Mouse (Mus musculus) embryo, embryonic 10.5 days (tissue): ENCODE results near the gene Laptm4a.
"Not testable (repeated sequence)": the region's sequence is repeated elsewhere in the genome, so short reads cannot be mapped to it uniquely, and the experiment has no call there.

Experiments used
- DNase-seq: peaks from one replicate; pipeline ENCODE4 v3.0.0-alpha.2; 2015; ENCODE audit warnings: low spot score

The Laptm4a gene

DNA sequence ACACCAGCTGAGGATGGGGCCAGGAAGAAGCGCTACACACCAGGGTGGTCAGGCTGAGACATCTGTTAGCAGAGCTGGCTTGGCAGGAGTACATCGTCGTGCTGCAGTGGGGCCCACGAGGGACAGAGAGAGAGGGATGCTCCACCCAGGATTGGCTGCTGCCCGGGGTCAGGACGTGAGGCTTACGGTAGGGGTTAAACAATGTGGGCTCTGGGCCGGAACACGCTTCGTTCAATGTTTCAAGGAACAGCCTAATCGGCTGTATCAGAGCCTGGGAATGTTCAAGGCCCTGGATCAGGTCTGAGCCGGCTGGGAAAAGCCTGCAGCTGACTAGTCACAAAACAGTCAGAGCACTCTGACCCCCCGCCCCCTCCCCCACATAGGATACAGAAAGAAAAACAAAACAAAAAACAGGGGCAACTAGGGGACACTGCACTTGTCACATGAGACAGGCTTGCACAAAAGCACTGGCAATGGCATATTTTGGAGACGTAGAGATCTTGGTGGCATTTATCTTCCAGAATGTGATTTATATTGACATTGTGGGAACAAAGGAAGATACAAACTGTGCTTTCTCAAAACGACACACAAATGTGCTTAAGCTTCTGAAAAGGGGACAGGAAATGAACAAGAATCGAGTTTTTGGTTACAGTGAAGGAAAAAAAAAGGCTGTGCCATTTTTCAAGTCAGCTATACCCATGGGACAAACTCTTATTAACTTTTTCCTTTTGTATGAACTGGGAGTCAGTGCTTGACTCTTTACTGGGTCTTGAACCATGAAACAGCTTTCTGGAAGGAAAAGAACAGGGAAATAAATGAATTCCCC is 8.4 kb upstream of the Laptm4a start:
- DNase-seq, result peak; percentile 91

DNA sequence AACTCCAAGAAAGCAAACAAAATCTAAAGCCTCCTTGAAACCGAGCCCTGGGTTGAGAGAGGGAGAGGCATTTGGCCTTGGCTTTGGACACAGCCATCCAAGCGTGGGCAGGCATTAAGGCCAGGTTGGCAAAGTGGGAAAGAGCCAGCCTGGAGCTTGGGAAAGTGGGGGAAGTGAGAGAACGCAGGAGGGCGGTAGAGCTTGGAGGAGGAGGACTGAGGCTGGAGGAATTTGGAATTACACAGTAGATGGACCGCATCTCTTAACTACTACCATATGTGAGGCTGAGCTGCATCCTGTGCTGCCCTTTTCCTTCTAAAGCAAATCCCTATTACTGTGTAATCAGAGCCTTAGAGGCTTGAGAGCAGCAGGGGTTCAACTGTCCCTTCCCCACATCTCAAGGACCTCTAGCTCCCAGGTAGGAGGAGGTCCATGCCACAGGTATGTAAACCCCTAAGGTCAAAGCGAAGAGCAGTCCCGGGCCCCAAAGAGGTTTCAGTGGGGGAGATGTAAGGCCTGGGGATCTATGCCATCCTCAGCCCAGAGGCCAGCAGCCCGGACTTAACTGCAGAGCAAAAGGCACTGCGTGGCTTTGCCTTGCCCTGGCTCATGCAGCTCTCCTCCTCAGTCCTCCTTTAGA is 7.6 kb upstream of the Laptm4a start:
- peak; percentile 79 for DNase-seq

DNA sequence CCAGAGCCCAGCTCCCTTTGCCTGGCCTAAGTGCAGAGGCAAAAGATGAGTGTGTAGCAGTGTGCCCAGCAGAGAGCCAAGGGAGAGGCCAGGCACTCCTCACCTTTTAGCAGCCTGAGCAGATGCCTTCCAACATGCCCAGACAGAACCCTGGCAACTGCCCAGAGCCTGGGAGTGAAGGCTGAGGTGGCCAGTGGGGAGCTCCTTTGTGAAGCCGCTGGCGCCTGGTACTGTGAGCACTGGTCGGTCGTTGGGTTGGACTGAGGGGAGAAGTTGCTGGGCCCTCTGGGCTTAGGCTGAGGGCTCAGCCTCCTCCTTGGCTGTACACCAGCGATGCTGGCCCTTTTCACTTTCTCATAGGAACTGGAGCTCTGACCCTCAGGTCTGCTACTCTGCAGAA is 5.1 kb upstream of the Laptm4a start:
- DNase-seq, result no peak

DNA sequence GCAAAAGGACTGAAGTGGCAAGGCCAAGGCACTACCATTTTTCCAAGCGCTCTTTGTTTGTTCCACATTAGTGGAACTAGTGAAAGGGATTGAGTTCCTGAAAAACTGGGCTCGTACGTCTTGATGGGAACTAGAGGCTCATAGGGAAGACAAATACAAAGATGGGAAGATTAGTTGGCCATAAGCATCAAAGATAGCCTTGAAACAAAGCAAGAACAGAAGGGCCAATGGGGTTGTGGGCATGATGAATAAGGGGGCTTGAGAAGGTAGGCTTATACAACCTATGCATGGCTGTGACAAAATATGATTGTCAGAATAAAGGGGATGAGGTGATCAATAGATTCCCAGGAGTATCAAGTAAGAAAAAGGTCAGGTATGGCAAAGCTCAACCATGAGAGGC is 2.2 kb upstream of the Laptm4a start:
- no peak for DNase-seq

DNA sequence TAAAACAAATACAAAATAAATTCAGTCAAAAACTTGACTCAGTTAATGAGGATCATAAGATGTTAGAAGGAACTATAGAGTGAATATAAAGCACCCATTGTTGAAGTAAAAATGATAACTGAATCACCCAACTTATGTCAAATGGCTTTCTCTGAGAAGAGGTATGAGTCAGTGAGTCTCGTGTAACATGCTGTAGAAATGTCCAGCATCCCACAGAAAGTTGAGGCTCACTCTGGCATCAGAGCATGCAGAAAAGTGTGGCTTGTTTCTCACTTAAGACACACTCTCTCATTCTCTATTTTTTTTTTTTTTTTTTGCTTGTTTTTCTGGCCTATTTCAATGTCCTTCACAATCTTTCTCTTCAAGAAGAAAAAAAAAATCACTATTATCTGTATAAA is 469 bp upstream of the Laptm4a start:
- DNase-seq, result no peak

DNA sequence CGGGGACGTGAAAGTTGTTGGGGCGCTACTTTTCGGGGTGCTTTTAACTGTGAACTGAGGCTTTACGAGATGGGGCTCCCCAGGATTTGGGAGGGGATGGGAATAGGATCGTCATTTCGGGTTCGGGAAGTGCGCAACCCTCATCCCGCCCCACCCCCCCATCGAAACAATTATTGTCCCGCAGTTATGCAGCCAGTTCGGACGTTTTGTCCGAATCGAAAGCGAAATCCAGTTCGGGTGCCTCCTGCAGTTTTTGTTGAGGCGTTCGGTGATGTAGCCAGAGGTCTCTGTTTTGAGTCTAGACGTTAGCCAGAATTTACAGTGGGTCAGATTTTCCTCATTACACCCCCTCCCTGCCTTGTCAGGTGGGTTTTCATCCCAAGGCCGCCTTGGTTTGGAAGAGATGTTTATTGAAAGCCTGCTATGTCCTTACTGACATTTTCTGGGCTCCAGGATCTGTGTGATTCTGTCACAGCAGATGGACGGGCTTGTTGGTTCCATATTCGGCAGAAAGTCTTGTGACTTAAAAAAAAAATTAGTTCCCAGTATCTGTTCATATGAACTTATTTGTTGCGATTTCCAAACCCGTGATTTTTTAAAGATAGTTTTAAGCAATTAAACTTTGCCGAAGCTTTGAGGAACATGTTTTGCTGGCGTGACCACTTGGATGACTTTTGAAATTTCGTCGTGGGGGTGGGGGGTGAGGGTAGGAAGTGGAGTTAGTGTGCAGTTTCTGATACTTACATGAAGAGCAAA is 1.1 kb downstream of the Laptm4a start:
- DNase-seq, result no peak

DNA sequence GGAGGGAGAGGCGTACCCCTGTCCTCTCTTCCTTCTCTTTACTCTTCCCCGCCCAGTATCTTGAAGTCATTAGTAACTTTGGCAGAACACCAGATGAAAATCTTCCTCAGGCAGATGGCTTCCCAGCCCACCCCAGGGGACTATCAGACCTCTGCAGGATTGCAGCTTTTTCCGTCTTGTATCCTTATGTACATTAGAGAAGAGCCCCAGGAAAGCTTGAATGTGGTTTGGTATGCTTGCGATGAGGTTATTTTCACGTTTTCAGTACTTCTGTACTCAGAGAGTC is 1.6 kb downstream of the Laptm4a start:
- peak; percentile 51 for DNase-seq

DNA sequence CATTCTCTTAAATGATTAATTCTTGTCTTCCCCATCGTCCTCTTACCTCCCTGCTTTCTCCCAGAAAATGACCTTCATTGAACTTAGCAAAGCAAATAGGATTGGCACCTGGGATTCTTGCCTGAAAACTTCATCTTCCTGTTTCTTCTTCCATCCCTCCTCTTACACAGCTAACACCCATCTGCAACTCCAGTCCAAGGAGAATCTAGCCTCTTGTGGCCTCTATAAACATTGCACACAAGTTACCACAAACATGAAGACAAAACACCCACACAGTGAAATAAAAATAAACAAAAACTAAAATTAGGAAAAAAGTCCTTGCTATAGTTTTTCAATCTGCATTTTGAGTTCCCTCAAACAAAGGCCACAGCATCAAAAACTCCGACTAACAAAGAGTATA is 2.1 kb downstream of the Laptm4a start:
- DNase-seq, result no peak

DNA sequence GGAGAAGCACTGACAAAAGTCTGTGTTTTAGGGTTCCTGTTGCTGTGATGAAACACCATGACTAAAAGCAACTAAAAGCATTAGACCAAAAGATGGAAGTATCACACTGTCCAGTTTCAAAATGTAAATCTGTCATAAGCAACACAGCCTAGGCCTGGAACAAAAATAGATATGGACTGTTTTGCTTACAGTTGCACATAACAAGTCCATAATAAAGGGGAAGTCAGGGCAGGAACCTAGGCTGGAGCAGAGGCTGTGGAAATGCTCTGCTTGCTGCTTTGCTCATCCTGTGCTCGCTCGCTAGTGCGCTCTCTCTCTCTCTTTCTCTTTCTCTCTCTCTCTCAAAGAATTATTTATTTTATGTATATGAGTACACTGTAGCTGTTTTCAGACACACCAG is 6.2 kb downstream of the Laptm4a start:
- DNase-seq, result no peak

DNA sequence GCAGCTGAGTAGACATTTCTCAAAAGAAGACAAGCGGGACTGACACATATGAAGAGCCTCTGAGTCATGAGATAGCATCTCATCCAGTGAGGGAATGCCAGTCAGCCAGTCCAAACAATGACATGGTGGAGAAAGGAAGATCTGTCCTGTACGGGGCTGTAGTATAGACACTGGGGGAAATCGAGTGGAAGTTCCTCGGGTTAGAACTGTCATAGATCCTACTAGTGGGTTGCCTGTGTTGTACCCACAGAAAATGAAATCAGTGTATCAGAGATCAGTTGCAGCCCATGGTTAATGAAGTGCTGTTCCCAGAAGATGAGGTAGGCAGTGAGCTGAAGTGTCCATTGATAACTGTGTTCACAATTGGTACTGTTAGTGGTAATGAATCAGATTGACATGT is 7.3 kb downstream of the Laptm4a start:
- no peak for DNase-seq

DNA sequence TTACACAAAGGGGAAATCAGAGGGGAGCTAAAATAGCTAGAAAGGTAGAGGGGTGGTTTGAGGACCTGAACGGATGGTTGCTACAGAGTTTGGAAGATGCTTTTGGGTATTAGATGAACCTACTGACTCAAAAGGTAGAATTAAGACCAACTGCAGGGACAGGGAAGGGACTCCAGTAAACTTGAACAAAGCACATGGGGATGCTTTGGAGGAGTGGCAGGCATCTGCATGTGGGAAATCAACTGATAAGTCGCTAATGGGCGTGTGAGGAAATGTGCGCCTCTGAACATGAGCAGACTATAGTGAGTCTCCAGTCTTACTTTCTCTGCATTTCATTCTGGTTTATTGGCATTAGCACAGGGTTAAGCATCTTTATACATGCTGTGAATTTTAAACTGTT is 9.6 kb downstream of the Laptm4a start:
- no peak for DNase-seq

DNA sequence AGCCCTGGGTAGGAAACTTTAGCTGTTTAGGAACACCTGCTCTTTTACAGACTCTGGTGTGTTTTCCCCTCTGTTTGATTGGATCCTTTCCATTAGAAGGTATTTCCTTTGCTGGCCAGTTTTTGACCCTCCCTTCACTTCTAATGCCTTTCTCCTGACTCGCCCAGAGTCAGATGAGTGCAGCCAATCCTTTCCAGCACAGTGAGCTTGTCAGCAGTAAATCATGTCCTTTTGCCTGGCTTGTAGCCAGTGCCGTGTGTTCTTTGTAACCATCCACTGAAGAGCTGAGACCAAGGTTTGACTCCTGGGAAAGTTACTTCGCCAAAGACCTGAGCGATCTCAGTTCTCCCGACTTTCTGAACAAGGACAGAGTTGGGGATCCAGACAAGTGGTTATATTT is 13.9 kb downstream of the Laptm4a start:
- no peak for DNase-seq

DNA sequence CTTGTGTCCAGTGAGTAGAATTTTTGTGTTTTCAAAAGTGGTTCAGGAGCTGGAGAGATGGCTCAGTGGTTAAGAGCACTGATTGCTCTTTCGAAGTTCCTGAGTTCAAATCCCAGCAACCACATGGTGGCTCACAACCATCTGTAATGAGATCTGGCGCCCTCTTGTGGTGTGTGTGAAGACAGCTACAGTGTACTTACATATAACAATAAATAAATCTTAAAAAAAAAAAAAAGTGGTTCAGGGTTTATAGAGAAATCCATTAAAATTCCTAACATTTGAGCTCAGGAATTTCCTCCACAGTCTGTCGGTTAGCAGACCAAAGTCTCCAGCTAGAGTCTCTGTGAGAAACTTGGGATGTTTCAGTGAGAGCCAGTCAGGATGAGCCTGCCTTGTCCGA is 14.7 kb downstream of the Laptm4a start:
- not testable (repeated sequence) for DNase-seq

DNA sequence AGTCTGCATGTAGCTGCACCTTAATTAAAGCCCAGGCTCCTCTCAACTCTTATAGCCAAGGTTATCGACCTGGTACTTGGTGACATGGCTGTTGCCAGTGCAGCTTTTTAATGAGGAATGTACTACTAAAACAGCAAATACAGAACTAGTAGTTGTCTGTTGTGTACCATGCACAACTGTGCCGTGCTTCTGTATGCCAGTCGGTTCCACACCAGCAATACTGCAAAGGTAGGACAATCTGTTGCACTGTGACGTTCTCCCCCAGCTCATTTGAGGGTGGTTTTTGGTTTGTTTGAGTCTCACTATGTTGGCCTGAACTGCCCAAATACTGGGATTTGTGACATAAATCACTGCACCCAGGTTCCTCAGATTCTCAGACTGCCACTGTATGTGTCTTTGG is 18.0 kb downstream of the Laptm4a start:
- no peak for DNase-seq

DNA sequence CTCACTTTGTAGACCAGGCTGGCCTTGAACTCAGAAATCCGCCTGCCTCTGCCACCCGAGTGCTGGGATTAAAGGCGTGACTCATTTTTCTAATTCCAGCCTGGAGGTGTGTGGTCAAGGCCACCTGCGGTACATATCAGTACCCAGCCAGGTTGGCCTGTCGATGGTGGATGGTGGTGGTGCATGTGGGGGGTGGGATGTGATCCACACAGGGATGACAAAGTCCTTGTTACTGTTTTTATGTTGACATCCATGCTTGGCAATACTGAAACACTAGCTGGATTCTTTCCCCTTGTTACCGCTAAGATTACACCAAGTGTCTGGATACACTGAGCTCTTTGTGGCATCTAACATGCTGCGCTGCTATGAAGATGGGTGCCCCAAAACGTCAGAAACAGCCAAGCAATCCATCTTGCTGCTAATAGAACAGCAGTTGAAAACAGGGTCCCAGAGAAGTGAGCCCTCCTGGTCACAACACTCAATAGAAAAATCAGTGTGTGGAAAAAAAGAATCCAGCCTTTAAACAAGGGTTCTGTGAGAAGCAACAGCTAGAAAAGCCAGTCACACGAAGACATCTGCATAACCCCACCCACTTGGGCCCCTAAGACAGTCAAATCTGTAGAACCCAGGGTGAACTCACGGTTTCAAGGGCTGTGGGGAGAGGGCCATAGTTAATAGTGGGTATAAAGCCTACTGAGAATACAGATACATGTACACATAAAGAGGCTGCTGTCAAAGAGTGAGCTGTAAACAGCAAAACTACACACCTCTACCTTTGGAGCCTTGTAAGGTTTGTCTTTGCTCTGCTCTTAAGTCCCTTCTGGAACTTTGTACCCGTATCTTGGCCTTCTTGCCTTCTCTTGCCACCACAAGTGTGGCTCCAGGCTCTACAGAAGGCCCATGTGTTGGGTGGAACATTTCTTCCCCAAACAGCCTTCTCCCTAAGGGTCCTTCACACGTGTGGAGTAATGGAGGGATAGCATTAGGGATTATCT is 18.8 kb downstream of the Laptm4a start:
- DNase-seq, result no peak

DNA sequence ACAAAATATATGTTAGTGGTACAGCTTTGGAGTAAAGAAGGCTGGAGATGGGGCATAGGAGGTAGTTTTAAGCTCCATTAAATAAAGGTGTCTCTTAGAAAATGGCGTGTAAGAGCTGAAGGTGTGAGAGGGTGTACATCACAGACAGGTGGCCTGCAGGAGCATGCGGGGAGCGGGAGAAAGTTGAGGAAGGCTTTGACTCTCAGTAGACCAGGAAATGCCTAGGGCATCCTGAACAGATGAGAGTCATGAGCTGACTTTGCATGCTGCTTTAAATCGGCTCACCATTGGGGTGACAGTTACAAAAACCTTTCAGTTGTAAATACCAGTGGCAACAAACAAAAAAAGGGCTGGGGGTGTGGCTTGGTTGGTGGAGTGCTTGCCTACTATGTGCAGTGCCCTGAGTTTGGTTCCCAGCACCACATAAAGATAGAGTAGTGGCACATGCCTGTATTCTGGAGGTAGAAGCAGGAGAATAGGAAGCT is 19.7 kb downstream of the Laptm4a start:
- DNase-seq, result no peak

DNA sequence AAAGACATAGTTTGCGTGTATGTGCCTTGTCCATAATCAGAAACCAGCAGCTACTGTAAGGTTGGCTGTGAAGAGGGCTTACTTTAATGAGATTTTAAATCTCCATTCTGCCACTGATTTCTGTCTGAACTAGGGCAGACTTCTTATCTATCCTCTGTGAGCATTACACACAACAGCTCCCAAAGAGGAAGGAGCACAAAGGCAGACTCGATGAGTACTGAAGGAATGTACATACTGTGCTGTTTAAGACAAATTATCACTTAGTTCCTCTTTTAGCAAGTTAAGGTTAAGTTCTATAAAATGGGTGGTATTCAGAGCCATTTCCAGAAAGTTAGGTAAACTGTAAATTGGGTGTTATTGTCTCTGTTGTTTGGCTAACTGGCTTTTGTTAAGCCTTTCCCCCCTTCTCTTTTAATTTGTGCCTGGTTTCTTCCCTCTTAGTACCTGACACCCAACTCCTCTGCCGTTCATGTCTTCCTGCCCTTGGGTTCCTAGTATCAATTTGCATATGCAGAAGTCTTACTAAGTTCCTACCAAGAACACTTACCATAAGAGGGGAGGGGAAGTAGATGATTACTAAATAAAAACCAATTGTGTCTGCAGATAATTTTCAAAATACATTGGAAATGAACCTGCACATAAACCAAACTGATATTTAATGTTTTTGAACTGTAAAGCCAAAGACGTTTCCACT is 20.4 kb downstream of the Laptm4a start:
- no peak for DNase-seq

DNA sequence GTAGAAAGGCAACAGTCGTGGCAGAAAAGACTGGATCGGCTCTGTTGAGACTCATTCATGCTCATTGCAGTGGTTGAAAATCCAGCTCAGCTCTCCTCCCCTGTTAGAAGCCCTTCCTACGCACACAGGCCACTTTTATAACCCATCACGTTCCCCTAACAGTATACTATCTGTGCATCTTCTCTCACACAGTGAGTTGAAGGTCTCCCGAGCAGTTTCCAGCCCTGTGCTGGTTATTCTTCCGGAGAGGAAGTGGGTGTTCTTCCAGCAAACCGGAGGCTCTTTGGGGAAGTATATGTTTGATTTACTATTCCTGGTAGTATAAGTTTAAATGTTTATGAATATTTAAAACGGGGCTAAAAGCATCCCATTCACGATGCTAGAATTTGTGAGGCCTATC is 25.7 kb downstream of the Laptm4a start:
- no peak for DNase-seq

DNA sequence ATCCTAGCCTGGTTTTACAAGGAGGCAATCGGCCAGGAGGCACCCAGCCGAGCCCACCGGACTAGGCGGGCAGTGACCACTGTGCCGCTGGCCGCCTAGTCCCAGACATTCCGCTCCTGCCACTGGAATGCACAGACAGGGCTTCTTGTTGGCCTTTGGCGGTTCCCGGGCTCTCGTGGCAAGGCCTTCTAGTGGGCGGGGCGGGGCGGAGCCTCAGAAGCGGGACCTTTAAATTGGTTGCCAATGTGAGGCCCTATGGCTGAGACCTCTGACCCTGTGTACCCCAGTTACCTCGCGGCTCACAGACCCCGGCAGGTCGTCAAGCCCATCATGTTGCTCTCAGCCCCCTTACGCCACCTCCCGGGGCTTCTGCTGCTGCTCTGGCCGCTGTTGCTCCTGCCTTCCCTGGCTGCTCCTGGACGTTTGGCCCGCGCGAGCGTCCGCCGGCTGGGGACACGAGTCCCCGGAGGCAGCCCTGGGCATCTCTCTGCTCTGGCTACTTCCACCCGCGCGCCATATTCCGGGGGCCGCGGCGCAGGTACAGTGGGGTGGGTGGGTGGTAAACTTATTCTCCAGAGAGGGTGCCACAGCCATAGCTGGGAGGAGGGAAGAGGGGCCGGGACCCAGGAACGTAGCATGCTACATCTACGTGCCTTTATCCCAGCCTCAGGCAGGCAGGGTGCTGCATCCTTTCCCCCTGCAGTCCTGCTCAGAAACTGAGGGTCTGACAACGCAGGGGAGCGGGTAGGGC is 26.4 kb downstream of the Laptm4a start, which contains the start of gene Matn3:
Matn3 (plus strand) TSS at position 216 of the 751 bp plus-strand sequence.
- DNase-seq, result peak; percentile 93

DNA sequence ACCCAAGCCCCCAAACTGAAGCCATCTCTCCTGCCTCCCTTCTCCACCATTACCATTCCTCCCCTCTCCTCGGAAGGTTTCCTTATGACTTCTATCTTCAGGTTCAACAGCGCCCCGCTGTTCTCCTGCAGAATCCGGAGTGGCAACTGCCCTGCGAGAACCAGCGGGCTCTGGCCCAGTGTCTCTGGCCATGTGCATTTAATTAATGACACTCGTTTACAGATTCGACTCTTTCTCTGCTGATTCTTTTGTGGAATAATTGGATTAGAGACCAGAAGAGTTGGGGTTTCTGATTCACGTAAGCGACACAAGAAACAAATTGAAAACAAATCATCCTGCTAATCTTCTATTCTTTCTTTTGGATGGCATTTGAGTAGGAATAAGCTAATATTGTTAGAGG is 31.7 kb downstream of the Laptm4a start:
- peak; percentile 29 for DNase-seq
